Mouse (Mus musculus) stomach, postnatal 0 days (tissue): Measurements from ENCODE around the gene Fignl1. TPM values are rescaled to one million over a fixed set of nuclear protein-coding genes. Genes with fewer than 3 reads are reported as not detected.

ENCODE experiments used
- ATAC-seq: fragments of 200-750 bp; cut with Nextera tagmentation; 2 replicates; pipeline ENCODE4 v1.8.0; 2017; ENCODE audit not compliant: low FRiP score, low TSS enrichment
- DNase-seq: peaks from one replicate; pipeline ENCODE4 v3.0.0-alpha.2; 2016; ENCODE audit warnings: low spot score
- H3K27ac ChIP-seq: fragments of 300-500 bp; sonication (generic); replicated peaks from 2 replicates; pipeline ENCODE4 v1.5.1; 2014; ENCODE audit warnings: mild to moderate bottlenecking, control low read depth
- H3K27me3 ChIP-seq: fragments of 300-500 bp; sonication (generic); 2 replicates; pipeline ENCODE4 v1.6.1; 2014; ENCODE audit warnings: low read length; ENCODE audit not compliant: control insufficient read depth, insufficient read depth
- H3K36me3 ChIP-seq: fragments of 300-500 bp; sonication (generic); 2 replicates; pipeline ENCODE4 v1.6.1; 2014; ENCODE audit warnings: low read length, mixed read lengths; ENCODE audit not compliant: control insufficient read depth, insufficient read depth
- H3K4me1 ChIP-seq: fragments of 300-500 bp; sonication (generic); replicated peaks from 2 replicates; pipeline ENCODE4 v1.6.1; 2014; ENCODE audit warnings: antibody characterized with exemption; ENCODE audit not compliant: control insufficient read depth, insufficient read depth
- H3K4me2 ChIP-seq: fragments of 300-500 bp; sonication (generic); replicated peaks from 2 replicates; pipeline ENCODE4 v1.6.1; 2014; ENCODE audit warnings: low read depth, mild to moderate bottlenecking, control low read depth, moderate library complexity
- H3K4me3 ChIP-seq: fragments of 300-500 bp; sonication (generic); 2 replicates; pipeline ENCODE4 v1.5.1; 2014; ENCODE audit warnings: low read depth, low read length, control low read depth
- H3K9ac ChIP-seq: fragments of 300-500 bp; sonication (generic); 2 replicates; pipeline ENCODE4 v1.6.1; 2014; ENCODE audit warnings: mild to moderate bottlenecking, low read length, control low read depth, mixed read lengths
- H3K9me3 ChIP-seq: fragments of 300-500 bp; sonication (generic); 2 replicates; pipeline ENCODE4 v1.6.1; 2016; ENCODE audit warnings: low read length; ENCODE audit not compliant: control insufficient read depth
- CTCF ChIP-seq: IDR thresholded peaks from 2 replicates; pipeline ENCODE4 v1.5.1; 2016; ENCODE audit warnings: antibody characterized with exemption, low read depth, mild to moderate bottlenecking, moderate library complexity
- EP300 ChIP-seq: optimal IDR thresholded peaks from 2 replicates; pipeline ENCODE3; 2016; ENCODE audit warnings: antibody characterized with exemption
- WGBS: fragments of 180-500 bp; shearing (Covaris S2); extraction: QIAGEN DNeasy Blood & Tissue Kit; methylation state at CpG from one replicate; pipeline ENCODE4 v1.1.7; 2014; 5-methylcytosine and 5-hydroxymethylcytosine counted together
- polyA plus RNA-seq: library from polyadenylated mRNA; unstranded; fragments of >200 nt; fragmentation: Nextera tagmentation; extraction: Ambion mirVana; gene quantifications from 2 replicates; pipeline ENCODE4 v1.2.1, GENCODE M21; 2015

Gene Fignl1
- polyA plus RNA-seq, 1 experiment from 2014 or later: 10.5 TPM

- 72% methylated on average over 6 of the region's 6 CpGs for WGBS
- Histone ChIP-seq H3K4me2 (no peak overlapping the region), H3K27me3 (no peaks in the 10 kb centered on the region), H3K4me3 (no peak overlapping the region), H3K9ac (no peak overlapping the region), H3K36me3 (no peaks in the 10 kb centered on the region), H3K27ac (no peak overlapping the region), H3K9me3 (no peaks in the 10 kb centered on the region), H3K4me1 (no peaks in the 10 kb centered on the region)
- DNase-seq (no peak), ATAC-seq (no peak)
- TF ChIP-seq EP300: no peak
- no peak for TF ChIP-seq CTCF
Measured at GRCm38 (mm10) chr11:11851957-11852505, 43.3 kb upstream of the Fignl1 start.

- Histone ChIP-seq H3K4me3 (no peak overlapping the region), H3K27me3 (no peaks in the 10 kb centered on the region), H3K9ac (no peak overlapping the region), H3K4me1 (no peaks in the 10 kb centered on the region), H3K36me3 (no peaks in the 10 kb centered on the region), H3K9me3 (no peaks in the 10 kb centered on the region), H3K27ac (no peak overlapping the region), H3K4me2 (no peak overlapping the region)
- DNase-seq (no peak), ATAC-seq (peak; percentile 38; the same call in 1 of the 2 replicates)
- no peak for TF ChIP-seq EP300
- no peak for TF ChIP-seq CTCF
- WGBS: 66% methylated on average over 6 of the region's 6 CpGs
Measured at GRCm38 (mm10) chr11:11850476-11851267, 41.9 kb upstream of the Fignl1 start.

- Histone ChIP-seq H3K9ac (no peak overlapping the region), H3K9me3 (no peaks in the 10 kb centered on the region), H3K4me2 (no peak overlapping the region), H3K4me1 (no peaks in the 10 kb centered on the region), H3K27ac (no peak overlapping the region), H3K27me3 (no peaks in the 10 kb centered on the region), H3K36me3 (no peaks in the 10 kb centered on the region), H3K4me3 (no peak overlapping the region)
- no peak for TF ChIP-seq EP300
- no peak for TF ChIP-seq CTCF
- ATAC-seq: no peak
- WGBS: 43% methylated on average over 13 of the region's 13 CpGs
- DNase-seq: no peak
Measured at GRCm38 (mm10) chr11:11849513-11850311, 41.0 kb upstream of the Fignl1 start.

DNA sequence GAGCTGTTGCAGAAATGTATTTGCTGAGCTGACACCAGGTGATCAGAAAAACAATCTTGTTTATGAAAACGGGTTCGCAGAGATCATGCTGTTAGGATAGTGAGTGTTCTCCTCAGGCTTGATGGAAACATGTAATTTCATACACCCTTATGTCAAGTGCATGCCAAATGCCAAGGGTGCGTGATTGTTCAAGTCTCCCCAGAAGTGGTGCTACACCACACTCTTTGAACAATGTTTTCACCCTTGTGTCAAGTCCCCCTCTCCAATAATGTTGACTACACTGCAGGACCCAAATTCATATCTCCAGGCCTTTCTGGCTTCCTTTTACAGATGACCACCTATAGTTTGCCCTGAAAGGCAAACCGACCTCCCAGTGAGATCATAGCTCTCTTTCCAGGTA, 39.7 kb upstream of the Fignl1 start:
- 88% methylated on average over 4 of the region's 4 CpGs for WGBS
- no peak overlapping the region for H3K9ac ChIP-seq
- no peak for ATAC-seq
- TF ChIP-seq CTCF: no peak
- TF ChIP-seq EP300: no peak
- no peaks in the 10 kb centered on the region for H3K36me3 ChIP-seq
- no peaks in the 10 kb centered on the region for H3K4me1 ChIP-seq
- H3K27me3 ChIP-seq: no peaks in the 10 kb centered on the region
- no peak for DNase-seq
- H3K27ac ChIP-seq: no peak overlapping the region
- no peak overlapping the region for H3K4me3 ChIP-seq
- no peaks in the 10 kb centered on the region for H3K9me3 ChIP-seq
- H3K4me2 ChIP-seq: no peak overlapping the region

- no peak for TF ChIP-seq EP300
- no peak for TF ChIP-seq CTCF
- Histone ChIP-seq H3K4me1 (no peaks in the 10 kb centered on the region), H3K9me3 (no peaks in the 10 kb centered on the region), H3K4me2 (no peak overlapping the region), H3K27ac (peak overlapping the region; percentile 83), H3K36me3 (no peaks in the 10 kb centered on the region), H3K27me3 (no peaks in the 10 kb centered on the region), H3K9ac (no peak overlapping the region), H3K4me3 (no peak overlapping the region)
- WGBS: 70% methylated on average over 8 of the region's 8 CpGs
- DNase-seq (no peak), ATAC-seq (no peak)
Measured at GRCm38 (mm10) chr11:11845044-11845443, 36.3 kb upstream of the Fignl1 start.
